Mouse (Mus musculus): ENCODE data around the gene Rdh14.

DNA sequence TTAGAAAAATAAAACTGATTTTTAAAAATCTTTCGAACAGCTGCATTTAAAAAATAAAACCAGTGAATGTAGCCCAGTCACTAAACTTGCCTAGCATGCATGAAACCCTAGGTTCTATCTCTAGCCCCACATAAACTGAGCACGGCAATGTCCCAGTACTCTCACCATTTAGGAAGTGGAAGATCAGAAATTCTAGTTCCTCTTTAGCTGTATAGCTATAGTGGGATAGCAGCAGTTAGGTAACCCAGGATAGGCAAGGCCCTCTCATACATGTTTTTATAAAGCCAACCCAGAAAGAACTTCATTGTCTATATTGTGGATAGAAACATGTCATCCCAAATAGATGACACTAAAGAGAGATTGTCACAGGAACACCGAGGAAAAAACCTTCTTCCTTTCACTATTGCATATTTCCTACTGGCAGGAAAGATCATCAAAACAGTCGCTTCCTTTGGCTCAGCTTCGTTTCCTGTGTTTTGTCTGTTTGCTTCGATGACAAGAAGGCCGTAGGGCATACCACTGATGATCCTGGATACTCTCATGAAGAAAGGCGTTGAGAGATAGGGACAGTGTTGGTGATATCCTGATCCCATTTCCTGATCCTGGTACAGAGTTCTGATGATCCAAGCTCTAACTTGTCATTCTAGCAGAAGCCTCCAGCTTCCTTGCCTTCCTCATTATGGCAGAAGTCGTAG, 12.0 kb downstream of the Rdh14 start:
- no peak for TF ChIP-seq FLI1 (IDR thresholded peaks at IDR 0.05; ENCODE audit: low read length)
- TF ChIP-seq GATA1 (IDR thresholded peaks at IDR 0.05; ENCODE audit: borderline replicate concordance, low read length) = no peak
